Mouse (Mus musculus): ENCODE measurements at regions not wholly inside any gene's neighbourhood (a gene's known extent, or its start where the extent isn't known, plus 50 kb on each side); places are given as distances from the start of the nearest gene placed in this dataset.

DNA sequence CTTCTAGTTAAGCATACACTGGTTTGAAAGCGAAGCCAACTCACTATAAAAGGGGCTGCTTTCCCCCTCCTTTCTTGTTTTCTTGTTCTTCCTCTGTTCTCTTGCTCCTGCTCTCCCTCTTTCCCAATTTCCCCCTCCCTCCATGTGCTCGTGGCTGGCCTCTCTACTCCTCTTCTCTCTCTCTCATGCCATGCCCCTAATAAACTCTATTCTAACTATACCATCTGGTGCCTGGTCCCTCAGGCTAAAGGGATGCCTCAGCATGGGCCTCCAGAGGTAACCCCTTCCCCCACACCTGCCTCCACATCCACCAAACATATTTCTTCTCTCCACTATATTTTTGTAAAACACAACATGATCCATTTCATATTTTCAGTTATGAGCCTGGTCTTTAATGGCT is 210.1 kb downstream of the Gja1 start:
- DNase-seq (ENCODE audit: low read depth), result no peak

DNA sequence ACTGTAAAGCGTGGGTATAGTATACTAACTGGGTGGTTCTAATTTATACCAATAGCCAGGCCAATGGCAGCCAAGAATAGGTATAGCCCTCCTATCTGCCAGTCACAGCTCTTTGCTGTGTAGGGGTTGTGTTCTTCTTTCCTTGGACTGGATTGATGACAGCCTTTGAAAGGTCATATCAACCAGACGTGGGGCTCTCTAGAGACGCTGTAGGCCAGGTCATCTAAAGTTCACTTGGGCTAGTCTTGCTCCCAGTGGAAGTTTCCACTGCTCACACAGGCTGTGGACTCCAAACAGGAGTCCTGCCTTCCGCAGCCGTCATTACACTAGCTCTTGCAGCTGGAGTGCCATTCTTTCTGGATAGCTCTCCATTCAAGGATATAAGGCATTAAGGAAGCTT is 220.3 kb downstream of the Gja1 start:
- DNase-seq (ENCODE audit: low read depth), result no peak

DNA sequence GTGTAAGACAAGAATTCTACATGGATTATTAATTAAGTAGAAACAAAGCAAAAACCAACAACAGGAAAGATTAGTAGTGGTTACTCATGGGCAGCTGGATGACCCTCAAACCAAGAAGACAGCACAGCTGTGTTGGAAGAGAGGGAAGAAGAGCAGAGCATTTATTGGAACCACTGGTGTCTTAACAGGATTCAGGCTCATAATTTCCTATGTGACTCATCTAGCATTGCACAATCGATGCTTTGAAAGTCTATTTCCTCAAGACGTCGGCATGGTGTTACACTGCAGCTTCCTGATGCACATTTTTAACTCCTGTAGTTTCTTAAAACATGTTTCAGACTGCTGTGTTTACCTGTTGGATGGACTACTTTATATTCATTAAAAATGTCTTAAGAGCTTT is 221.1 kb downstream of the Gja1 start:
- no peak for DNase-seq (ENCODE audit: low read depth)

DNA sequence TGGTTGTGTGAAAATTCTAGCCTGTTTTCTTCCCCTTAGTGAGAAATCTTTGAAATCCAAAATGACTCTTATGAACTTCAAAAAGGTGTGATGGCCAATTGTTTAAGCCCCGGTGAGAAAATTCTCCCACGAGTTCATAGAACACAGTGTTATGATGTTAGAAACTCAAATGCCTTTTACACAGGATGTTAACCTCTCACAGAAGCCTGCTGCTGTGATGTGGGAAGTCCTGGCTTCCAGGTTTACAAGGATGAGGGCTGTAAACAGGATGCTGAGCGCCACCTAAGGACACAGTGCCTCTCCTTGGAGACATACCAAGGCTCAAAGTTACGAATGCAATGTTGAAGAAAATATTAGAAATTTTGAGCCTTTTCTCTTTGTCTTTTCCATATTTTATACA is 222.8 kb downstream of the Gja1 start:
- no peak for DNase-seq (ENCODE audit: low read depth)

GRCm38 (mm10) chr10:56611564-56612288 is 234.6 kb downstream of the Gja1 start:
- no peak for DNase-seq (ENCODE audit: low read depth)

DNA sequence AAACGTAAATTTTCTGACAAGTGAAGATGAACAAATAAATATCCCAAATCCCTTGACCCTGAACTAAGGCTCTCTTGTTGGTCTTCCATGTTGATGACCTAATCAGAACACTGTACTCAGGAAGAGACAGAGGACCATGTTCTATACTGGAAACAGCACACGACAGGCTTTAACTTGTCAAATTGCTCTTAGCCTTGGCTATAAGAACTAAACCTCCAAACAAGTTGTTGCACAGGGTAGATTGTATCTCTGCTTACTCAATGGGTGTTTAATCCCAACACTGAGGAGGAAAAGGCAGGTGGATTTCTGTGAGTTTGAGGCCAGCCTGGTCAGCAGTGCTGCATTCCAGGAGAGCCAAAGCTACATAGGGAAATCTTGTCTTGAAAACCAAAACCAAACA is 265.5 kb downstream of the Gja1 start:
- no peak for DNase-seq (ENCODE audit: low read depth)

DNA sequence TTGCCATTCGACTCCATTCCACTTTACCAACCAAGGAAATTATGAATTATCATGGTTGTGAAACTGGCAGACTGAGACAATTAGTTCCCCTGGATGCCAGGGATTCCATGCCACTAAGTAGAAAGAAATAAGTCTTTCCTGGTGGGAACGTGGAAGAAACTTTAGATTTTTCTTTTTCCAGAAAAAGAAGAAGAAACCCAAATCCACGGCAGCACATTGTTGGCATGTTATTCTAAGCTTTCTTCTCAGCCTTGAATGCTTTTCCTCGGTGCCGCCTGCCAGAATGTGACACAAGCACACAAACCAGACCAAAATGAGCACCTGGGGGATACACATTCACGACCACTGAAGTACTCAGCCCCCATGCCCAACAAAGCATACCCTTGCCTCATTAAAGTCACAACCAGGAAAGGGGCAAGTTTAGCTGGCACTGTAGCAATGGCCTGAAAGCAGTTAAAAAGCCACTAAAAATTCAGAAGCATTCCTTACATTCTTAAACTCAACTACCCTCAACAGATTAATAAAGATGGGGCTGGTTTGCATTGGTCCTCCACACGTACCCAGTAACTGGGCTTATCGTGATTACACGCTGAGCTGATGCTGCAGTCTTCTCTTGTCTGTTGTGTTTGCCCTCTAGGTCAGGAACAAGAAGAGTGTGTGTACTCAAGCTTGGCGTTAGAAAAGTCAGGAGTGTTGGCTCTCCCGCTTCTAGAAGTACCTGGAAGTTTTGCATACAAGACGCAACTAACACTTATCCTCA is 266.4 kb downstream of the Gja1 start:
- no peak for DNase-seq (ENCODE audit: low read depth)

DNA sequence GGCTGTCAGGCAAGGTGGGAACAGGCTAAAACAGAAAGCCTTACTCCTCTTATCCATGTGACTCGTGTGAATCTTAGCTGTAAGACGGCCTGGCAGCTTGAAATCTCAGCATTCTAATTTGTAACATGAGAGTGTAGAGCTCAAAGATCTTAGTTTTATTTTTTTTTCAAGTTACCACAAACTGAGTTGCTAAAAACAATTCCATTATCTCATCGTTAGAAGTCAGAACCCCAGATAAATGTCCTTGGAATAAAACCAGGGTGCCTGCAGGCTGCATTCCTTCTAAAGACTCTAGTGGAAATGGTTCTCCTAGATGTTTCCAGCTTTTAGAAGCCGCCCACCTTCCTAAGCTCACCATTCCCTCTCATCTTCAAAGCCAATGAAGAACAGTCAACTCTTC is 283.4 kb downstream of the Gja1 start:
- DNase-seq (ENCODE audit: low read depth), result no peak

DNA sequence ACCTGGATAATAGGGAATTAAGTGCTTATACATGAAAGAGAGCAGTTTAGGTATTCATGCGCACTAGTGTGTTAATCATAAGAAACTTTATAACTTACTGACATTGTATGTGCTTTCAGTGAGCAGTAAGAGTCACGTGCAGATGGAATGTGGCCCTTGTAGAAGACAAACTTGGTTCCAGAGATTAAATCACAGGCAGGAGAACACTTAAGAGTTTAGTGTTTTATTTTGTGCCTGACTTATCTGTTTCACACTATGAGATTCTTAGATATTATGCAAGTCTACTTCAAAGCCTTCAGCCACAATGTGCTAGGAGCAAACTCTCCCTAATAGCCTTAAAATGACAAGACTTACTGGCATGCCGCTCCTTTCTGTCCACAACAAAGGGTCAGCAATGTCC is 296.8 kb downstream of the Gja1 start:
- no peak for DNase-seq (ENCODE audit: low read depth)

DNA sequence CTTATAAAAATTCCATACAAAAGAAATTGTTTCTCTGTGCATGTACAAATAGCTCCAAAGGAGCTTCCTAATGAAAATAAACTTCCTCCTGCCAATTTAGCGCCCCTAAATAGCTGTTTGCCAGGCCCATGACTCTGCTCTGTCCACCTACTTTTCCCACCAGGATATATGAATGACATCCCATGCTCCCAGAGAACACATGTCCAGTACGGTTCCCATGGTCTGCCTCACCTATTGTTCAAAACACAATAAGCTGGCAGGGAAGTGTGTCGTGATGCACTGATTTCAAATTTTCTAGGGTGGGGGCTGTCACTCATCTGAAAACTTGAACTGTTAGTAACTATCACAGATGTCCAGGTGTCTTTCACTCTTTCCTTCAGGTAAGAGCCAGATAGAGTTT is 305.8 kb downstream of the Gja1 start:
- no peak for DNase-seq (ENCODE audit: low read depth)

GRCm38 (mm10) chr10:56685655-56686250 is 308.6 kb downstream of the Gja1 start:
- no peak for DNase-seq (ENCODE audit: low read depth)

DNA sequence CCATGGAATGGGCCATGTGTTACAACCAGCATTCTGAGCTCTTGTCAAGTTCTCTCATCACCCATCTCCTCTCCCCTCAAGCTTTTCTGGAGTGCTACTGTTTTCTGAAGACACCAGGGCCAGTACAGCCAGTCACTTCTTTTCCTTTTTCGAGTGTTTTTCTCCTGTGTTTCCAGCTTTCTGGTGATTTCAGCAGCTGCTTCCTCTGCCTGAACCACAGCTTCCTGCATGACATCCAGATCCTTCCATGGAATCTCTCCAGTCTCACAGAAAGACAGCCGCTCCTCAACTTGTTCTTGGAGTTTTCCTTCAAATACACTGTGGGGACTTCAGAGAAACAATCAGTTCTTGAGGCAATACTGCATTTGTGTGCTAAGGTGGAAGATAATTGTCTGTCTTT is 314.3 kb downstream of the Gja1 start:
- DNase-seq (ENCODE audit: low read depth), result no peak

DNA sequence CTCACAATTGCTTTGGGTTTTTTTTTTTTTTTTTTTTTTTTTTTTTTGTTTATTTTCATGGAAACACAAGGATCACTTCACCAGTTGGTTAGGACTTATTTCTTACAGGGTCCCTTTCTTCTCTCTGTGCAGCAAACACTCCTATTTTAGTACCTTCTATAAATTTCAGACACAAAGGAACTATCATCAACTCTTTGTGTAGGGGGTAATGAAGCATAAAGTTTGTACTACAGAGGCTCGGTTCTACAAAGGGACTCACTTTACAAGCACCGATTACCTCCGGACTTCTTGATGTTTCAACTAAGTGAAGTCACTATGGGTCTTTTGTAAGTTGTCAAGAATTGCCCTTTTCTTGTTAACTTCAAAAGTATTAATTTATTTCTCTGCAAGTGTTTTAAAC is 318.0 kb downstream of the Gja1 start:
- DNase-seq (ENCODE audit: low read depth), result no peak

DNA sequence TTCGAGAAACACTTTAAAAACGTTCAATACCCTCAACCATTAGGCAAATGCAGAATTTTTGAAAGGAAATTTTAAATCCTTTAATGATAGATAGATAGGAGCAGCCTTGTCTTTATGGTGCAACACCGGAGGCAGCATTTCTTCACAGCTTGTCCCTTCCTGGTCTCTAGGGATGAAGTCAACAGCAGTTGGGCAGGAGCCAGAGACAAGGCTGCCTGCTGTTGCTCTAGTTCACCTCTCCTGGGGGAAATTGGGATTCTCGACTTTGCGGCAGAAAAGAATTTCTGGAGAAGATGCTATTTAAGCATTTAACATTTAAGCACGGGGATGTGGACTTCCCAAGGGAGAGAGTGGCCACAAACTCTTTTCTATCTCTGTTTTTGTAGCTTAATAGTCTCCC is 323.0 kb downstream of the Gja1 start:
- DNase-seq (ENCODE audit: low read depth), result no peak

GRCm38 (mm10) chr10:56708411-56708810 is 331.3 kb downstream of the Gja1 start:
- no peak for DNase-seq (ENCODE audit: low read depth)

GRCm38 (mm10) chr10:56708886-56709285 is 331.8 kb downstream of the Gja1 start:
- DNase-seq (ENCODE audit: low read depth), result no peak

- DNase-seq (ENCODE audit: low read depth), result no peak
Observed at GRCm38 (mm10) chr10:56712611-56713105, 335.5 kb downstream of the Gja1 start.

DNA sequence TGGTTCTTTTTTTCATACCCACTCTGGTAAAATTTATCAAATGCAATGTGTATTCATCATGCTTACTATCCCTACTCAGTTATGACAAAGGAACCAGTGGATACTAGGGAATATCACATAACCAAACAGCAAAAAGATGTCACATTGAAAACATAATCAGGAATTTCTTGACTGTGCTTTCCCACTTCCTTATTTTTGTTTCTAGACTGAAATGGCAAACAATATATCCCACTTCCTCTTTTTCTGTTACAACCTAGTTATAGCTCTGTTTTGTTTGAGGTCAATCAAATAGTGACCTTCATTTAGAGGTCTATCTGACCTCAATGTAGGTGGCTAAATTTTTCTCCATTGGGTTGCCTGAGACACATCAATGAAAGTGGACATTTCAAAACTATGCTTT is 359.9 kb downstream of the Gja1 start:
- DNase-seq (ENCODE audit: low read depth), result no peak

GRCm38 (mm10) chr10:56739621-56740020 is 362.5 kb downstream of the Gja1 start:
- no peak for DNase-seq (ENCODE audit: low read depth)

DNA sequence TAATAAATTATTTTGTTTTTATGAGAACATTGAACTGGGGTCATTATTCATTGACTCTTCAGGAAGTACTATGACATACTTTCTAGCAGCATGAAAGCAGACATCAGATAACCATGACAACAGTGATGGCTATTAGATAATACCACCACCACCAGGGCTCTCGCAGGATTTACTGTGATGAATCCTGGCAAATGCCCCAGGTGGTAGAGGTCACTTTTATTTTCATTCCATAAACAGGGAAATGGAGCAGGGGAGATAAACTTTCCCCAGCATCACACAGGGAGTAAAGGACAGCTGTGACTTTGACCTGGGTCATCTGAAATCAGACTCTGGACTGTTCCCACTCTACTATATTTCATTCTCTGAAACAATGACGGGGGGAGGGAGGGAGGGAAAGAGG is 375.0 kb downstream of the Gja1 start:
- DNase-seq (ENCODE audit: low read depth), result no peak

DNA sequence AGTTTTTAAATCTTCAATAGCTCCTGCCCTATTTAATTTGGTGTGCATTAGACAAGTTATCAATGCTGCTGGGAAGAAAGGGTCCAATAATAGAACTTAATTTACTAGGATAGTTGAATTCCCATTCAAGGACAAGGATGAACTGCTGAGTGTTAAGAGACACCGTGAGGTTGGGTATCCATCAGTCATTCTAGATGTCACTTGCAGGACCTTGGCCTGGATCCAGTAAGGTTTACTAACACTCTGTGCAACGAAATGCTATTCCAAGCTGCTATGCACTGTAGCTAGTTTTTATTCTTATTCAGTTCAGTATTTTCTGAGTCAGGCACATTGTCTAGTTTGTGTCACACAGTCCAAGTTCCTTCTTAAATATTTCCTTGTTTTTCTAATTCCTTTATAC is 376.4 kb downstream of the Gja1 start:
- no peak for DNase-seq (ENCODE audit: low read depth)

- DNase-seq (ENCODE audit: low read depth), result no peak
Observed at GRCm38 (mm10) chr10:56754546-56755175, 377.5 kb downstream of the Gja1 start.

GRCm38 (mm10) chr10:56770629-56771028 is 393.5 kb downstream of the Gja1 start:
- DNase-seq (ENCODE audit: low read depth), result no peak

Data from naive thymus-derived CD4-positive, alpha-beta T cell, adult 2 months (primary cell).